Comparison of ENCODE assay signal across 8 mouse cellular contexts in the genomic region with DNA sequence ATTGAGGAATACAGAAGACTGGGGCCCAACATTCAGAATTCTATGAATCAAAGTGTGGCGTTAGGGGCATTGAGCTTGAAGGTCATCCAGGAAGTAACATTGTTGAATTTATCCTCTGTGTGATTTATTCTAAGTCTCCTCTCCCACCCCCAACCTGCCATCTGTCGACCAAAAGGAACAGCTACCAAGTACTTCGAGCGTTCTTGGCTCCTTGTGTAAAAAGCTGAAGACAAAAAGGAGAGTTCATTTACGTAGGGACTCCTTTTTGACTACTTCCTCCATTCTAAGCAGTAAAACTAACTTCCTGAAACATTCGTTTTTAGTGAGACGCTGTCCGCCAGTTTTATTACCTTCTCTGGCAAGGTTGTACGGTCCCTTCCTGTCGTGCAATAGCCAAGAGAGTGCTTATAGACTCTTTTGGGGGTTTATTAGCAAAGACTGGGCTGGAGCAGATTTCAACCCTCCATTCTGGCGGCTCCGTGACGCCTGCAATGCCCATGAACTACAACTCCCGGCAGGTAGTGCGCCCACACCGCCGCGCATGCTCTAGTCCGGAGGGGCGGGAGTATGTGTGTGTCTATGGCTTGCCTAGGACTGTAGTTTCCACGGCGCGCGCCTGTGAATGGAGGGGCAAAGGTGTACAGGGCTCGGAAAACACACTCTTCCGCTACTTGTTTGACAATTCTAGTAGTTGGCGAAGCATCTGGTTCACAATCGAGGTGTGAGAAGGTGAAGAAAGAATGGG. TPM values are rescaled to one million over a fixed set of nuclear protein-coding genes. Genes with fewer than 3 reads are reported as not detected.
DNase-seq lines count a peak whose midpoint lies in the region; ATAC-seq and TF ChIP-seq lines count a peak whose summit lies in the region.

No protein-coding gene starts in this region.

- peak; percentile 89 for ATAC-seq in hematopoietic stem cell, adult 5-6 weeks (replicated peaks in 1 of 2; ENCODE audit: insufficient read depth in 1 of 2, low FRiP score in 2 of 2, low TSS enrichment in 1 of 2, low read depth in 1 of 2, poor library complexity in 2 of 2, severe bottlenecking in 2 of 2)
- peak; percentile 95 for ATAC-seq in lung, embryonic 16.5 days (ENCODE audit: low read depth)

- no peaks in the 10 kb centered on the region for H3K27me3 ChIP-seq in MEL (ENCODE audit: control insufficient read depth in 1 of 2, insufficient read depth in 2 of 2, low read length in 2 of 2)
- H3K27me3 ChIP-seq in cerebellum, adult 2 months (ENCODE audit: control insufficient read depth, insufficient read depth, low read length), result no peaks in the 10 kb centered on the region
- H3K27me3 ChIP-seq in lung, embryonic 16.5 days (ENCODE audit: control insufficient read depth, insufficient read depth, low read depth, low read length), result no peaks in the 10 kb centered on the region

- H3K79me2 ChIP-seq in MEL (ENCODE audit: control insufficient read depth, insufficient read depth, low read length, poor library complexity), result peaks cover 43% of the 10 kb centered on the region

- no peak for TF ChIP-seq EP300 in MEL (IDR thresholded peaks at IDR 0.05; ENCODE audit: low read depth in 1 of 2, low read length in 2 of 2)

- TF ChIP-seq CTCF in MEL (IDR thresholded peaks at IDR 0.05 in 2 of 3, conservative IDR thresholded peaks at IDR 0.05 in 1 of 3; ENCODE audit: control insufficient read depth in 1 of 3, insufficient read depth in 1 of 3, low read depth in 2 of 3, low read length in 3 of 3, poor library complexity in 1 of 3, severe bottlenecking in 1 of 3), result no peak
- TF ChIP-seq CTCF in cerebellum, adult 2 months (IDR thresholded peaks at IDR 0.05; ENCODE audit: borderline replicate concordance, insufficient read depth, low read depth, low read length), result no peak

- no peak for TF ChIP-seq RAD21 in MEL (IDR thresholded peaks at IDR 0.05; ENCODE audit: low read depth, low read length)

- peak; percentile 97 for DNase-seq in MEL (ENCODE audit: low read depth, low spot score)
- DNase-seq in cerebellum, adult 2 months, result peak; percentile 95 to 96
- peak; percentile 86 for DNase-seq in forelimb bud, embryonic 11.5 days (ENCODE audit: low read depth, low spot score)
- DNase-seq in layer of hippocampus, adult 9-10 months (ENCODE audit: low spot score), result peak; percentile 95
- peak; percentile 84 for DNase-seq in ovary, postnatal 10 days (ENCODE audit: low spot score)
- DNase-seq in thymus, postnatal 10 days (ENCODE audit: low spot score in 2 of 2), result peak; percentile 91 to 93

- peak overlapping the region; percentile 98 for H3K9ac ChIP-seq in MEL (ENCODE audit: control insufficient read depth, low read depth, low read length, poor library complexity, severe bottlenecking)
- peak overlapping the region; percentile 80 for H3K9ac ChIP-seq in lung, embryonic 16.5 days (ENCODE audit: low read length)

- H3K9me3 ChIP-seq in MEL (replicated peaks; ENCODE audit: insufficient read depth, low read length), result no peaks in the 10 kb centered on the region
- H3K9me3 ChIP-seq in lung, embryonic 16.5 days (ENCODE audit: control insufficient read depth, low read length), result no peaks in the 10 kb centered on the region

- peak overlapping the region; percentile 73 to 75 for H3K4me3 ChIP-seq in MEL (ENCODE audit: control insufficient read depth in 1 of 2, insufficient read depth in 1 of 2, low read depth in 2 of 2, low read length in 2 of 2)
- H3K4me3 ChIP-seq in cerebellum, adult 2 months (replicated peaks; ENCODE audit: insufficient read depth, low read depth, low read length), result peak overlapping the region; percentile 80
- peak overlapping the region; percentile 73 for H3K4me3 ChIP-seq in lung, embryonic 16.5 days (ENCODE audit: low read length)

- H3K4me1 ChIP-seq in MEL (ENCODE audit: control insufficient read depth in 1 of 2, insufficient read depth in 2 of 2, low read length in 2 of 2), result 0 out of 4 replicates have a peak, but pooled peaks cover 0 to 2% of the 10 kb centered on the region in 2 experiments
- no peaks in the 10 kb centered on the region for H3K4me1 ChIP-seq in cerebellum, adult 2 months (ENCODE audit: control insufficient read depth, insufficient read depth, low read length)
- H3K4me1 ChIP-seq in lung, embryonic 16.5 days (replicated peaks; ENCODE audit: control insufficient read depth, insufficient read depth, low read length), result peaks cover 3% of the 10 kb centered on the region

- peaks cover 0 to 23% of the 10 kb centered on the region in 2 experiments; a peak in 2 of 4 replicates for H3K36me3 ChIP-seq in MEL (ENCODE audit: control insufficient read depth in 1 of 2, insufficient read depth in 2 of 2, low read length in 2 of 2)
- H3K36me3 ChIP-seq in lung, embryonic 16.5 days (ENCODE audit: control insufficient read depth, insufficient read depth, low read length), result peaks cover 4% of the 10 kb centered on the region; the same call in 1 of the 2 replicates

- H3K4me2 ChIP-seq in lung, embryonic 16.5 days (ENCODE audit: low read depth, low read length), result peak overlapping the region; percentile 93

- WGBS in cerebellum, adult 2 months, result under 1% methylated on average over 28 of the region's 28 CpGs
- under 1% methylated on average over 28 of the region's 28 CpGs for WGBS in lung, embryonic 16.5 days

- TF ChIP-seq POLR2A in MEL (IDR thresholded peaks at IDR 0.05; ENCODE audit: control insufficient read depth in 1 of 2, insufficient read depth in 1 of 2, low read depth in 1 of 2, low read length in 2 of 2, poor library complexity in 1 of 2), result peak in 1 of 2 experiments; percentile 94; a peak in 2 of 4 replicates
- peak; percentile 92 for TF ChIP-seq POLR2A in cerebellum, adult 2 months (IDR thresholded peaks at IDR 0.05; ENCODE audit: borderline replicate concordance, insufficient read depth, low read length)

- H3K27ac ChIP-seq in MEL (ENCODE audit: control insufficient read depth, low read depth, low read length), result peak overlapping the region; percentile 99
- peak overlapping the region; percentile 58 for H3K27ac ChIP-seq in cerebellum, adult 2 months (ENCODE audit: insufficient read depth, low read length)
- peak overlapping the region; percentile 94 for H3K27ac ChIP-seq in lung, embryonic 16.5 days (ENCODE audit: low read length)

TF ChIP-seq in MEL, 35 proteins besides CTCF, POLR2A, EP300 and RAD21 (continues in another document):
- no peak; the same call in none of the 2 replicates for TF ChIP-seq ELF1 (IDR thresholded peaks at IDR 0.05; ENCODE audit: low read depth, low read length)
- TF ChIP-seq MEF2A (IDR thresholded peaks at IDR 0.05; ENCODE audit: extremely low read depth, insufficient replicate concordance, low read depth, low read length, poor library complexity, severe bottlenecking), result no peak
- TF ChIP-seq CHD2 (IDR thresholded peaks at IDR 0.05; ENCODE audit: low read length), result no peak
- TF ChIP-seq E2F4 (IDR thresholded peaks at IDR 0.05; ENCODE audit: borderline replicate concordance, low read depth, low read length), result no peak
- no peak for TF ChIP-seq UBTF (IDR thresholded peaks at IDR 0.05; ENCODE audit: borderline replicate concordance, insufficient read depth, low read depth, low read length)
- no peak for TF ChIP-seq GATA1 (IDR thresholded peaks at IDR 0.05; ENCODE audit: low read depth, low read length)
- no peak for TF ChIP-seq MYB (IDR thresholded peaks at IDR 0.05; ENCODE audit: low read depth, low read length)
- peak; percentile 79 for TF ChIP-seq TBP (IDR thresholded peaks at IDR 0.05; ENCODE audit: low read depth, low read length)
- TF ChIP-seq NELFE (IDR thresholded peaks at IDR 0.05; ENCODE audit: low read depth, low read length), result peak; percentile 83
- no peak for TF ChIP-seq ZC3H11A (IDR thresholded peaks at IDR 0.05; ENCODE audit: low read depth, low read length)
- no peak for TF ChIP-seq MAZ (IDR thresholded peaks at IDR 0.05; ENCODE audit: low read depth, low read length)
- TF ChIP-seq MAX (IDR thresholded peaks at IDR 0.05; ENCODE audit: low read length), result peak; percentile 9; the same call in 1 of the 2 replicates
- TF ChIP-seq NRF1 (IDR thresholded peaks at IDR 0.05; ENCODE audit: insufficient read depth, low read depth, low read length, poor library complexity, severe bottlenecking), result peak; percentile 95
- no peak for TF ChIP-seq MYC (IDR thresholded peaks at IDR 0.05; ENCODE audit: low read depth, low read length)
- peak; percentile 86 for TF ChIP-seq KAT2A (conservative IDR thresholded peaks at IDR 0.05; ENCODE audit: low read depth, low read length)
- TF ChIP-seq POLR2AphosphoS2 (IDR thresholded peaks at IDR 0.05; ENCODE audit: low read length), result peak; percentile 78; the same call in 1 of the 2 replicates

RNA-seq across cellular contexts. Expression of gene Gpbp1l1, which starts 0.7 kb away (rescaled TPM):
- 26.7 and 29.1 TPM in 2 replicates for total RNA-seq in MEL (2012; rRNA removed)
- polyA plus RNA-seq in MEL (2012; ENCODE audit: insufficient read depth in 1 of 2, insufficient read length in 2 of 2, low read depth in 1 of 2, low replicate concordance in 2 of 2, missing spikeins in 1 of 2), result 10 to 100 TPM in 1 of 2 experiments, not detected in 1; 46.3 TPM
- polyA plus RNA-seq in cerebellum, adult 2 months (2012; rRNA removed), result 41.3 and 43.3 TPM in 2 replicates
- total RNA-seq in hematopoietic stem cell, adult 5-6 weeks (2017), result 190 and 203 TPM in 2 replicates
- 32.5 and 37.2 TPM in 2 replicates for polyA plus RNA-seq in lung, embryonic 16.5 days (2015; fragmentation: Nextera tagmentation; extraction: Ambion mirVana)

RNA-seq across cellular contexts. Expression of gene Tmem69, which starts 1.0 kb away (rescaled TPM):
- total RNA-seq in MEL (2012; rRNA removed), result 6.9 and 7.8 TPM in 2 replicates
- polyA plus RNA-seq in MEL (2012; ENCODE audit: insufficient read depth in 1 of 2, insufficient read length in 2 of 2, low read depth in 1 of 2, low replicate concordance in 2 of 2, missing spikeins in 1 of 2), result 100 to 1,000 TPM in 1 of 2 experiments, 10 to 100 TPM in 1; 34.1 to 153 TPM
- polyA plus RNA-seq in cerebellum, adult 2 months (2012; rRNA removed), result 8.6 and 10.5 TPM in 2 replicates
- 12.4 and 12.6 TPM in 2 replicates for total RNA-seq in hematopoietic stem cell, adult 5-6 weeks (2017)
- polyA plus RNA-seq in lung, embryonic 16.5 days (2015; fragmentation: Nextera tagmentation; extraction: Ambion mirVana), result 21.2 and 22.1 TPM in 2 replicates

RNA-seq across cellular contexts. Expression of gene Ccdc17, which starts 39.7 kb away (rescaled TPM):
- total RNA-seq in MEL (2012; rRNA removed), result 1.0 and 1.2 TPM in 2 replicates
- 1 to 10 TPM in 1 of 2 experiments, not detected in 1; 1.5 TPM for polyA plus RNA-seq in MEL (2012; ENCODE audit: insufficient read depth in 1 of 2, insufficient read length in 2 of 2, low read depth in 1 of 2, low replicate concordance in 2 of 2, missing spikeins in 1 of 2)
- polyA plus RNA-seq in cerebellum, adult 2 months (2012; rRNA removed), result 5.9 and 6.6 TPM in 2 replicates
- total RNA-seq in hematopoietic stem cell, adult 5-6 weeks (2017), result 4.6 and 7.3 TPM in 2 replicates
- 17.6 and 22.5 TPM in 2 replicates for polyA plus RNA-seq in lung, embryonic 16.5 days (2015; fragmentation: Nextera tagmentation; extraction: Ambion mirVana)

RNA-seq across cellular contexts. Expression of gene Ipp, which starts 49.4 kb away (rescaled TPM):
- total RNA-seq in MEL (2012; rRNA removed), result 8.4 and 10.1 TPM in 2 replicates
- polyA plus RNA-seq in MEL (2012; ENCODE audit: insufficient read depth in 1 of 2, insufficient read length in 2 of 2, low read depth in 1 of 2, low replicate concordance in 2 of 2, missing spikeins in 1 of 2), result 1 to 10 TPM in 1 of 2 experiments, not detected in 1; 8.8 TPM
- 7.5 and 7.6 TPM in 2 replicates for polyA plus RNA-seq in cerebellum, adult 2 months (2012; rRNA removed)
- total RNA-seq in hematopoietic stem cell, adult 5-6 weeks (2017), result 19.1 and 31.5 TPM in 2 replicates
- 14.1 and 14.7 TPM in 2 replicates for polyA plus RNA-seq in lung, embryonic 16.5 days (2015; fragmentation: Nextera tagmentation; extraction: Ambion mirVana)

Comparison
In these comparisons a context has a peak if more than half of its experiments do, and no peak if none do; other contexts are left out.
1. Peak in every context shown above with its lines: DNase-seq, ATAC-seq, H3K4me3 ChIP-seq and H3K27ac ChIP-seq.